15 mouse cellular contexts compared by ENCODE assay signal in the genomic region with DNA sequence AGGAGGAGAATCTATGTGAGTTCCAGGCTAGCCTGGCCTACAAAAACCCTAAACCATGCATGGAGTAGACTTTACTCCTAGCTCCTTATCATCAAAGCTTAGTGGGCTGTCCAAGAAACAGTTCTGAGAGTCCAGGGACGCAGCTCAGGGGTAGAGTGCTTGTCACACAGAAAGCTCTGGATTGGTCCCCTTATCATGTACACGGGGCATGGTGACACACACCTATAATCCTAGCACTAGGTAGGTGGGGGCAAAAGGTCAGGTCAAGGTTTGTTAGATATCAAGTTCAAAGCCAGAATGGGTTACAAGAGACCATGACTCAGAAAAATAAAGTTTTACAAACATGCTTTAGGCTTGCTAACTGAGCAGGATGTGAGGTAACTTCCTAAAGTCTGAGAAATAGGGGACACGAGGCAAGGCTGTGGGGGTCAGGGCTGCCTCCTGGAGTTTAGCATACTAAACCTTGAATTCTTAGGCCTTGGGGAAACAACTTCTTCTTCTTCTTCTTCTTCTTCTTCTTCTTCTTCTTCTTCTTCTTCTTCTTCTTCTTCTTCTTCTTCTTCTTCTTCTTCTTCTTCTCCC.
"Had no signal": no experiment of that assay in that cellular context is flagged by ENCODE, and none has a peak within 500 bp of the region (broad histone marks: within the 10 kb centered on the region; RNA-seq: fewer than 3 reads in every experiment).

No protein-coding gene starts in this region.

- H3K9me3 ChIP-seq: limb, embryonic 10.5 days; midbrain, embryonic 10.5 days; neural tube, embryonic 15.5 days had no signal

- H3K9ac ChIP-seq: neural tube, embryonic 15.5 days had no signal

- H3K27me3 ChIP-seq: neural tube, embryonic 15.5 days had no signal

- DNase-seq: kidney, adult 18-20 months; kidney, postnatal 10 days; lung, adult 2 months; lung, postnatal 36 days; midbrain, embryonic 14.5 days; right cerebral cortex, adult 18-20 months; spleen, adult 18-20 months; thymus, adult 2 months; thymus, postnatal 25 days had no signal

- H3K4me2 ChIP-seq: neural tube, embryonic 15.5 days had no signal

- ATAC-seq: lung, postnatal 0 days had no signal

- H3K4me3 ChIP-seq: left cerebral cortex, adult 2 months; limb, embryonic 10.5 days; midbrain, embryonic 10.5 days; myocyte; neural tube, embryonic 15.5 days had no signal

- H3K27ac ChIP-seq: left cerebral cortex, adult 2 months; limb, embryonic 10.5 days; midbrain, embryonic 10.5 days; neural tube, embryonic 15.5 days had no signal
